Mouse (Mus musculus) cerebellum, adult 2 months (tissue): Measurements from ENCODE around the gene Spink2. TPM values are rescaled to one million over a fixed set of nuclear protein-coding genes. Genes with fewer than 3 reads are reported as not detected.
"Not testable (repeated sequence)": the region's sequence is repeated elsewhere in the genome, so short reads cannot be mapped to it uniquely, and the experiment has no call there.

Experiments used
- DNase-seq, 2 experiments: peaks; one replicate each; pipeline ENCODE4 v3.0.0; 2021
- H3K27ac ChIP-seq: fragments of 200-500 bp; 2 replicates; pipeline ENCODE4 v1.5.1; 2012; ENCODE audit warnings: low read length, control low read depth, inconsistent platforms; ENCODE audit not compliant: insufficient read depth
- H3K27me3 ChIP-seq: fragments of 200-500 bp; 2 replicates; pipeline ENCODE4 v1.6.1; 2012; ENCODE audit warnings: inconsistent platforms, mild to moderate bottlenecking, low read length, moderate library complexity; ENCODE audit not compliant: control insufficient read depth, insufficient read depth
- H3K4me1 ChIP-seq: fragments of 200-500 bp; 2 replicates; pipeline ENCODE4 v1.6.1; 2011; ENCODE audit warnings: low read length; ENCODE audit not compliant: control insufficient read depth, insufficient read depth
- H3K4me3 ChIP-seq: fragments of 200-500 bp; replicated peaks from 2 replicates; pipeline ENCODE3; 2011; ENCODE audit warnings: mild to moderate bottlenecking, low read depth, low read length, control low read depth; ENCODE audit not compliant: insufficient read depth
- CTCF ChIP-seq: fragments of 200-500 bp; IDR thresholded peaks from 2 replicates; pipeline ENCODE4 v1.5.1; 2011; ENCODE audit warnings: low read depth, mild to moderate bottlenecking, control low read depth, low read length, moderate library complexity, borderline replicate concordance; ENCODE audit not compliant: insufficient read depth
- POLR2A ChIP-seq: fragments of 200-500 bp; IDR thresholded peaks from 2 replicates; pipeline ENCODE4 v1.6.1; 2011; ENCODE audit warnings: low read length, control low read depth, borderline replicate concordance; ENCODE audit not compliant: insufficient read depth
- WGBS: fragments of 180-500 bp; shearing (Covaris S2); methylation state at CpG from one replicate; pipeline ENCODE4 v1.1.7; 2018; 5-methylcytosine and 5-hydroxymethylcytosine counted together
- polyA plus RNA-seq: library from polyadenylated mRNA; depleted of rRNA; stranded (reverse); fragments of >200 nt; gene quantifications from 2 replicates; pipeline ENCODE4 v1.2.3, GENCODE M21; 2012

Gene Spink2
- polyA plus RNA-seq, 1 experiment = not detected

- H3K4me3 ChIP-seq = no peak overlapping the region
- 83% methylated on average over 1 of the region's 1 CpGs for WGBS
- no peak overlapping the region for H3K27ac ChIP-seq
- no peaks in the 10 kb centered on the region for H3K4me1 ChIP-seq
- no peak for TF ChIP-seq CTCF
- TF ChIP-seq POLR2A = no peak
- DNase-seq = no peak
- H3K27me3 ChIP-seq = no peaks in the 10 kb centered on the region
Observed at GRCm38 (mm10) chr5:77191631-77192030, 19.6 kb downstream of the Spink2 start.

DNA sequence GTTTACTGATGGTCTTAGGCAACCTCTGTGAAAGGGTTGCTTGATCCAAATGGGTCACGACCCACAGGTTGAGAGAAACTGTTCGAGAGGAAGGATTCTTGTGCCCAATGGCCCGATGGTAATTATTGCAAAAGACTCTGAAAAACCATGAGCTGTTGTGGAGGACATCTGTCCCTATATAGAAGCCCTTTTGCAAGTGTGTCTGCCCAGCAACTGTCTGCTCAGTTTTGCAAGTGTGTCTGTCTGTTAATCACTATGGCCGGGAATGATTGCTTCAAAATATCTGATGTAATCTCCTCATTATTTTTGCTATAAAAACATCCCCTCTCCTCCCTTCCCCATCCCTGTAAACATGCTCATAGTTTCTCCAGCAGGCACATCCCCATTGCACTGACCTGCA, 20.2 kb downstream of the Spink2 start:
- WGBS = 86% methylated on average over 4 of the region's 4 CpGs
- no peaks in the 10 kb centered on the region for H3K27me3 ChIP-seq
- no peak overlapping the region for H3K4me3 ChIP-seq
- TF ChIP-seq CTCF (no peak), POLR2A (no peak)
- H3K4me1 ChIP-seq = no peaks in the 10 kb centered on the region
- H3K27ac ChIP-seq = no peak overlapping the region
- DNase-seq = no peak

DNA sequence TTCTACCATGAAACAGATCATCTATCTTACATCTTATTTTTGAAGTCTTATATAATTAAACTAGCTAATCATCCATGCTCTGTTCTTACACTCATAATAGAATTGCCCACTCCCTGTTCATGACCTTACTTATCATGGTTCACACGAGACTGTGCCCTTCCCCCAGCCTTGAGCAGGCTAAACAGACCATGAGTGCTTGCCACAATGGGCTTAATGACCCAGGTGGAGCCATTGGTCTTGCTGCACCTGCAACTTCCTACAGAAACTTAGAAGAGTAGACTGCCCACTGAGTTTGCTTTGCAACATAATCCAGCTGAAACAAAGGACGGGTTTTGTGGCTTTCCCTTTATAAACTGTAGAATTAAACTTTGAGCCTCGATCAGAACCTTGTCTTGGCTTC, 22.5 kb downstream of the Spink2 start:
- Histone ChIP-seq H3K27me3 (no peaks in the 10 kb centered on the region), H3K4me1 (no peaks in the 10 kb centered on the region), H3K27ac (no peak overlapping the region), H3K4me3 (no peak overlapping the region)
- TF ChIP-seq CTCF (no peak), POLR2A (no peak)
- WGBS = 46% methylated on average over 3 of the region's 3 CpGs
- no peak for DNase-seq

DNA sequence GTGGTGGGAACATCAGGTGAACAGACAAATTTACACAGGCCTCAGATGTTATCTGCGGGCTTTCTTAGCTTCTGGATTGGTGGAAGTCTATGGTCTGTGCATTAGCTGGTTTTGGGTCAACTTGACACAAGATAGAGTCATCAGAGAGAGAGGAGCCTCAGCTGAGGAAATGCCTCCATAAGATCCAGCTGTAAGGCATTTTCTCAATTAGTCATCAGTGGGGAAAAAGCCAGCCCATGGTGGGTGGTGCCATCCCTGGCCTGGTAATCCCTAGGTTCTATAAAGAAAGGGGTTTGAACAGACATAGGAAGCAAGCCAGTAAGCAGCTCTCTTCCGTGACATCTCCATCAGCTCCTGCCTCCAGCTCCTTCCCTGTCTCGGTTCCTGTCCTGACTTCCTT, 25.9 kb downstream of the Spink2 start:
- H3K27me3 ChIP-seq = no peaks in the 10 kb centered on the region
- H3K4me1 ChIP-seq = no peaks in the 10 kb centered on the region
- WGBS = 90% methylated on average over 3 of the region's 3 CpGs
- no peak overlapping the region for H3K4me3 ChIP-seq
- no peak overlapping the region for H3K27ac ChIP-seq
- TF ChIP-seq POLR2A (no peak), CTCF (no peak)
- DNase-seq = no peak

DNA sequence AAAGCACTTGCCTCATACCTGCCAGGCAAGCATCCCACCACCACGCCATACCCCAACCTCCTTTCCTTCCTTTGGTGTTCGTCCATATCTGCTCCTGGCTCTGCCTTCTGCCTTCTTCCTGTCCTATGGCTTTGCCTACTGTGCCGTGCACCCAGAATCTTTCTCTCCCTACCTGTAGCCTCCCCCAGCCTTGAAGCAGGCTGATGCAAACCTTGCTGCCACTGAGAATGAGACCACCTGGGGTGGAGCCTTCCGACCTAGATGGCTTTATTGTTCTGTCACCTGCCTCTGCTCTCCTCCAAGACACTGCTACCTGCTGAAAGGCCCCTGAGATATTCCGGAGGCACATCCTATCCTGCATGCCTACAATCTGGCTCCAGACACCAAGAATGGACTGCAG, 27.4 kb downstream of the Spink2 start:
- not testable (repeated sequence) for H3K27ac ChIP-seq, H3K27me3 ChIP-seq, H3K4me1 ChIP-seq, H3K4me3 ChIP-seq, DNase-seq
- WGBS = 72% methylated on average over 5 of the region's 5 CpGs

DNA sequence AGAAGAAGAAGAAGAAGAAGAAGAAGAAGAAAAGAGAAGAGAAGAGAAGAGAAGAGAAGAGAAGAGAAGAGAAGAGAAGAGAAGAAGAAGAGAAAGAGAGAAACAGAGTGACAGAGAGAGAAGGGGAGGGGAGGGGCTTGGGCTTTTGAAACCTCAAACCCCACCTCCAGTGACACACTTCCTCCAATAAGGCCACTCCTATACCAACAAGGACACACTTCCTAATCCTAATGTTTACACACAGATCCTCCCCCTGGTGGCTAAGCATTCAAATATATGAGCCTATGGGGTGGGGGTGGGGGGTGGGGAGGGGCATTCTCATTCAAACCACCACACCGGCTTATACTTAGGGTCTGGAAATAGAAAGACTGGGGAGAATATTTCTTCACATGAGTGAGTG, 27.9 kb downstream of the Spink2 start:
- H3K4me3 ChIP-seq = no peak overlapping the region
- no peaks in the 10 kb centered on the region for H3K27me3 ChIP-seq
- no peak overlapping the region for H3K27ac ChIP-seq
- WGBS = 64% methylated on average over 1 of the region's 1 CpGs
- TF ChIP-seq CTCF (no peak), POLR2A (no peak)
- no peak for DNase-seq
- H3K4me1 ChIP-seq = no peaks in the 10 kb centered on the region

- no peaks in the 10 kb centered on the region for H3K4me1 ChIP-seq
- H3K27me3 ChIP-seq = no peaks in the 10 kb centered on the region
- no peak overlapping the region for H3K4me3 ChIP-seq
- H3K27ac ChIP-seq = no peak overlapping the region
- TF ChIP-seq CTCF (no peak), POLR2A (no peak)
- DNase-seq = no peak
- WGBS = 48% methylated on average over 7 of the region's 7 CpGs
Observed at GRCm38 (mm10) chr5:77181508-77181907, 29.8 kb downstream of the Spink2 start.

GRCm38 (mm10) chr5:77178976-77179375, 32.3 kb downstream of the Spink2 start:
- TF ChIP-seq POLR2A (no peak), CTCF (no peak)
- 86% methylated on average over 1 of the region's 1 CpGs for WGBS
- no peak for DNase-seq
- H3K27me3 ChIP-seq = no peaks in the 10 kb centered on the region
- no peaks in the 10 kb centered on the region for H3K4me1 ChIP-seq
- H3K27ac ChIP-seq = no peak overlapping the region
- H3K4me3 ChIP-seq = no peak overlapping the region

GRCm38 (mm10) chr5:77178008-77178407, 33.3 kb downstream of the Spink2 start:
- no peaks in the 10 kb centered on the region for H3K4me1 ChIP-seq
- no peak for TF ChIP-seq CTCF
- no peak for TF ChIP-seq POLR2A
- 55% methylated on average over 9 of the region's 9 CpGs for WGBS
- no peak for DNase-seq
- H3K27ac ChIP-seq = no peak overlapping the region
- no peaks in the 10 kb centered on the region for H3K27me3 ChIP-seq
- no peak overlapping the region for H3K4me3 ChIP-seq
